Mouse (Mus musculus) olfactory bulb, adult 2 months (tissue): ENCODE measurements around the gene Antxr2.

ENCODE experiments used
- CTCF ChIP-seq: fragments of 200-500 bp; IDR thresholded peaks from 2 replicates; pipeline ENCODE4 v1.5.1; 2012; ENCODE audit warnings: low read depth, mild to moderate bottlenecking, low read length, moderate library complexity; ENCODE audit not compliant: insufficient read depth
- POLR2A ChIP-seq: fragments of 200-500 bp; IDR thresholded peaks from 2 replicates; pipeline ENCODE4 v1.6.1; 2012; ENCODE audit warnings: mild to moderate bottlenecking, low read depth, low read length, moderate library complexity; ENCODE audit not compliant: insufficient read depth

DNA sequence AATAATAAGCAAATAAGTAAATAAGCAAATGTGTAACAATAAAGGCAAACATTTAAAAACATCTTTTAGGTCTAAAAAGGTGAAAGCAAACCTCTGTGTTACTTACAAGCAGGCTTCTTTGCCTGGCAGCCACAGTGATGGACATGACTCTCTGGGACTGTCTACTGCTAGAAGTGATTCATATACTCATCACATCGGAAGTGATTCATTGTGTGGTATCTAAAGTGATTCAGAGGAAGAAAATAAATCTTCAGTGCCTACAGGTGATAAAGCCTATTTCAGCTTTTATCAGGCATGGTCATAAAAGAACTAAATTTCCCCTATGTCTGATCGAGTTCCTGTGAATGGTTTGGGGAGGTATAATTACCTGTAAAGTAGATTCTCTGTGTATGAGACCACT, 4.1 kb upstream of the Antxr2 start:
- no peak for TF ChIP-seq CTCF
- no peak for TF ChIP-seq POLR2A
